Mouse (Mus musculus): ENCODE results near the gene Crabp1.
A peak's percentile ranks its signal among the peaks of the same experiment; 100 is the strongest.

Crabp1 gene

DNA sequence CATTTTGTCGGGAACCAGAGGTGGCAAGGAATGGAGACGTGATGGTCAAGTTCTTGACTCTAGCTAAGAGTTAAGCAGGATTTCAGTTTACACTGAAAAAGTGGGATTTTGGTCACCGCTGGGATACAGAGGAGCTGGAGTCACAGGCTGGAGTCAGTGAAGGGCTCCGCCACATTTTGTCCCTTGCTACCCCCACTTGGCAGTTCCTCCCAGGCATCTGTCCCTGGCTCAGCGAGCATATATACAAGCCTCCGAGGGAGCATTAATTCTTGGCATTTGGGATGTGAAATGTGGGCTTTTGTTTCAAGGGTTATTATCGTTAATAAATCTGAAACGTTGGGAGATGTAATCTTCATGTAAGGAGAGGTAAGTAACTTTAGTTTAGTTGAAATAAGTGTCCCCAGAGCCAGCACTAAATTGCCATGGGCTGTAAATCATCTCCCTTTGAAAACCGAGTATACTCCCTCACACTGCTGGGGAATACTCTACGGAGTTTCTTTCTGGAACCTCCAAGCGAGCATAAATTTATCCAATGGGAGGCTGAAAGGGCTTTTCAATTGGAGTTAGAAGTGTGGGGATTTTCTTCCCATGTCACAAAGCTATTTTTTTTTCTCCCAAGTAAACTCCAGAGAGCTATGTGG is 5.7 kb downstream of the Crabp1 start:
- no peak for DNase-seq (ENCODE audit: low read depth)

DNA sequence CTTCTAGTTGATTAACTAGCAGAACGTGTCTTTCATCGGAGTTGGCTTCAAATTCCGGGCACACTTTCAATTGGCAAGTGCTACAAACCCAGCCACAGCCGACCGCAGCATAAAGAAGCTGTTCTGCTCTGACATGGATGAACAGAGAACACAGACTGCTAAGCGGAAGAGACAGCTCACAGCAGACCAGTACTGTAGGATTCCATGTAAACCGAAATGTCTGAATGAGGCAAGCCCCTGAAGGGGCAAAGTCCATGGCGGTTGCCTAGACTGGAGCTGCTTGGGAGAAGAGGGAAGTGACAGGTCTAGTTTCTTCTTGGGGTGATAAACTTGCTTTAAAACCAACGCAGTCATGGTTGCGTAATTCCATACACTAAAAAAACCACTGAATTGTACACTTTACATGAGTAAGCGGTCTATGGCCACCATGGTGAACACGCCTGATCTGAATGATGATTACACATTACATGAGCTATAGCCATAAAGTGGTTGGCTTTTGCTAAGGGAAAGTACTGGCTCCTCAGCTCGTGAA is 12.0 kb downstream of the Crabp1 start:
- no peak for DNase-seq (ENCODE audit: low read depth)

DNA sequence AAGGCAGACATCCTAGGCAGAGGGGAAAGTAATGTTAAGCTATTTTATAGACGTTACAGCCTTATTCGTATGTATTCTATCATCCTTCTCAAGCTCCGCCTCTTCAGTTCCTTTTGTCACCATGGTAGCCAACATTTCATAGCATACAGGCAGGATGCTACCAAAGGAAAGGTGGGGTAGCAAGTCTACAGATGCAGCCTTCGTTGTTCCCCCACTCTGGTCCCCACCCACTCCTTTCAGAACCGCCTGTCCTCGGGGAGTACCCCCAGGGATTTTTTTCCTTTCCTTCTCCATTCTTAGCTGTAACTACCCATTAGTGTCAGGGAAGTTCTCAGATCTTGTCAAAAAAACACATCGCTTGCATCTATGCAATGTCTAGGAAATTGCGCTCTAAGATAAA is 14.7 kb downstream of the Crabp1 start:
- DNase-seq (ENCODE audit: low read depth), result no peak

DNA sequence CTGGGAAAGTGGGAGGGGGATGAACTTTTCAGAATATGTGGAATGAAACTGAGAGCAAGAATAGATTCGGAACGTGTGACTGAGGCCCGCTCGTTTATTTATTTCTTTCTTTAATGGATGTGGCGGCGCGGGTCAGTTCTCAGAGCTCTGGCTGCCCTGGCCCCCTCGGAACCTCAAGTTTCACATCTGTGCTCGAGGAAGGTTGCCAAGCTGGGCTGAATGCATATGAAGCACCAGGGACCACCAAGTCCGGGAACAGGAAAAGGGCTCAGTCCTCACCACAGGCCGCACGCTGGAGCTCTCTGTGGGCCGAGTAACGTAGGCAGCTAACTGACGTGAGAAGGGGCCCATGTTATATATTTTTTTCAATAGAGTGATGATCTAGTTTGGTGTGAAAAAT is 18.0 kb downstream of the Crabp1 start:
- no peak for DNase-seq (ENCODE audit: low read depth)

DNA sequence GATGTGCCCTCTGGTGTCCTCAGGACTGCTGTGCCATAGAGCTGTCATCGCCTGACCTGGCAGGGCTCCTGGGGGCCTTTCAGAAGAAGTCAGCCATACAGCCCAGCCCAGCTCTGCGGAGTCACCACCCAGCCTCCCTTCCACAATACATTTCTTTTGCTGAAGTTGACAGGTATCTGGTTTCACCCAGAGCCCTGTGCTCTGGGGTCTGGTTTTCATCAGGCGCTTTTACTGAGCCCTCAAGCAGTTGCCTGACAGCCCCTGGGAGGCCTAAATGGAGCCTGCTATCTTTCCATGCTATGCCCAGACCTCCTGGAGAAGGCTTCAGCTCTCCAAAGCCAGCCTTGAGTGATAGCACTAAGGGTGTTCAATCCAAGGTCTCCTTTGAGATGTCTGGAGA is 19.5 kb downstream of the Crabp1 start:
- no peak for DNase-seq (ENCODE audit: low read depth)

DNA sequence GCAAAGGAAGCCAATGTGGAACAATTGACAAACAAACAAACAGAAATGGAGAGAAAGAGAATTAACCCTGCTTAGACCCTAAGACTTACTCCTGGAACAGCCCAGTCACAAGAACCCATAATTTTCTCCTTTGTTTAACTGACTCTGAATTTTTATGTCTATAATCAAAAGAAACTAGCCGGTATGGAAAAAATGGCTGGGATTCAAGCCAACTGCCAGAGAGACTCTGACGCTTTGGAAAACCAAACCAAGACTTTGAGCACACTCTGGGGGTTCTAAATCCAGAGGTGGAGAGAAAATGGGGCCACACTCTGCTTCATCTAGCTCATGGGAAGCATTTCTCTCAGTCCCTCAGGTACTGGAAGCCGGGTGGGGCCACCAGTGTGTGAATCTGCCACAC is 20.7 kb downstream of the Crabp1 start:
- DNase-seq (ENCODE audit: low read depth), result no peak

DNA sequence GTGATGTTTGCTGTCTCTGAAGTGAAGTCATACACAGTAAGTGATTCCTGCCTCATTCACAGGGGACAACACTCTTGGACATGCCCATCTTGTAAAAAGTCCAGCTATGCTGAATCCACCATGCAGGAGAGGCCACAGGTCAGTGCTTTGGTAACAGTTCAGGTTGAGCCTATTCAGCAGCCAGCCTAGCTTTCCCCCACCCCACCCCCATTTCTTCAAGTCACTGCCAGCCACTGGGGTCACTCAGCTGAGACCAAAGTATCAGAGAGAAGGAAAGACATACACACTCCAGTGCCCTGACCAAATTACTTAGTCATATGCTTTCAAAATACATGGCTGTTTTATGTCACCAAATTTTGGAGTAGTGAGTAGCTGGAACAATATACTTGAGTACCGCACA is 21.5 kb downstream of the Crabp1 start:
- no peak for DNase-seq (ENCODE audit: low read depth)

DNA sequence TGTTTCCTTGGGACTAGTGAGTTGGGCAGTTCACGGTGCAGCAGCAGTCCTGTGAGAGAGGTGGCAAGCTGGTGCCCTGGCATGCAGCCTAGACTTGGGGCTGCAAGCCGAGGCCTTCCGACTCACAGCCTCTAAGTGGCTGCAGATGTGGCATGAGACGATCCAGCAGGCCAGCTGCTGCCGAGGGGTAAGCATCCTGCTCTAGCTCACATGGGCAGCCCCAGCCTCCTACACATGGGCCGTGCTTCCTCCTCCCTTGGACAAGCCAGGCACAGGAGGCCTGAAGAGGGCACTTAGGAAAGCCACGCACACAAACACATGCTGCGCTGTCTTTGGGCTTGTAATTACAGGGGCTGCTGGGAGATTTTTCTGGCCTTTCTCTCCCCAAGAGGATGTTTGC is 23.2 kb downstream of the Crabp1 start:
- no peak for DNase-seq (ENCODE audit: low read depth)

DNA sequence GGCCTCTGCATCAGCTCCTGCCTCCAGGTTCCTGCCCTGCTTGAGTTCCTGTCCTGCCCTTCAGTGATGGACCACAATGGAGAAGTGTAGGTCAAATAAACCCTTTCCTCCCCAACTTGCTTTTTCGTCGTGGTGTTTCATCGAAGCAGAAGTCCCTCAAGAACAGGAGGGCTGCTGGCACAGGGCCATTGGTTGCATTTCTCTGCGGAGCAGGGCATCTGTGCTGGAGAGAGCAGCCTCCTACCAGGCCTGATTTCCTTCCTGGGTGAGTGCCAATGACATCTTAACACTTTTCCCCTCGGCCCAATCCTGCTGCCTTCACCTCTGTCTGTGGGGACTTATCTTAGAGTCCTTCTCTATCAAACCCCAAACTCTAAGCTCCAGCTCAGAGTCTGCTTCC is 25.7 kb downstream of the Crabp1 start:
- no peak for DNase-seq (ENCODE audit: low read depth)

DNA sequence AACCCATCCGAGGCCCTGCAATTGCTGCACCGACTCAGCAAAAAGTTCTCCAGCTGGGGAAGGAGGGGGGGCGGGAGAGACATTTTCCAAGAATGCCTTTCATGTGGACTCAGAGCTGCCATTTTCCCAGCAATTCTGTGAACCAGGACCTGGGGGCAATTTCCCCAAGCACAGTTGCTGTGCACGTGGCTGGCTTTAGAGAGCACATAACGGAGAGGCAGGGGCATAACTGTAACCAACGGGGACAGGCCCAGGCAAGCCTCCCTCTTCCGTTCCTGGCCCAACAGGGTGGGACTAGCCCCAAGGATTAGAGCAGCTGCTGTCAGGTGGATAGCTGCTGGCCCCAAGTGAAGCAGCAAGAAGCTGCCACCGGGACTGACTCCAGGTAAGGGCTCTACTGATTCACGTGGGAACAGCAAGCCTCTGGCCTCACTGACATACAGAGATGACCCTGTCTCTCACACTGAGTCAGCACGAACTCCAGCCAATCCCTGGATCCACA is 37.0 kb downstream of the Crabp1 start:
- DNase-seq (ENCODE audit: low read depth), result no peak

DNA sequence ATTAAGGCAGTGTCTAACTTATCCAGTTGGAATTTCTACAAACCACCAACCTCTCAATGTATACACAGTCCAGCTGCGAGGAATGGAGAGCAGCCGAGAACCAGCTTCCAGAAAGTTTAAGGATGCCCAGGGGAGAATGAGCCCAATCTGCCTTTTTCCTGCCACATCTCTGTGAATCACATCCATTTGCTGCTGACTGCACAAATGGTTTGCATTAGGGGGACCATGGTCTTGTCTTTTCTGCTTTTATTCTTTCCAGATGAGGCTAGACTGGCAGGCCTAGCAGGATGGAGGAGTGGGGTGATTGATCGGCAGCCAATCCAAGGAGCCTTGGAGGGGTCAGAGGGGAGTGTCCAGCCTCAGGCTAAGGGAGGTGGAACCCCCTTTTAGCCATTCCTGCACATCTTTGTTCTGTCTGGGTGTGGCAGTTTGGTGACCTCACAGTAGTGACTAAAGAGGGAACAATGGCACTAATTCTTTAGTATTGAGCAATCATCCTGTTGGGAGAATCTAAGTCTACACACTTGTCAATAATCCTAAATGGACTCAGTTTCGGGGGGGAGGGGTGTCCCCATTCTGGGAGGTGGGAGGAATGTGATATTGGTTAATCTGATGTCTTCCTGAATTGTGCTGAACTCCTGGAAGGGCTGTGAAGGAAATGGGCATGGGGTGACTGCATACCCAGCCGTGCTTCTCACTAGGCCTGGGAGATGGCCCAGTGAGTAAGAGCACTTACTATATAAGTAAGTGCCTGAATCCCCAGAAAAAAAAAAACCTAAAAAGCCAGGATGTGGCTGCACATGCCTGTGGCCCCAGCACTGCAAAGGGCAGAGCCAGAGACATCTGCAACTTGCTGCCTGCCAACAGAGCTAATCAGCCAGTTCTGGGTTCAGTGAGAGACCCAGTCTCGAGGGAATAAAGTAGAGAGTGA is 38.5 kb downstream of the Crabp1 start:
- no peak for DNase-seq (ENCODE audit: low read depth)

DNA sequence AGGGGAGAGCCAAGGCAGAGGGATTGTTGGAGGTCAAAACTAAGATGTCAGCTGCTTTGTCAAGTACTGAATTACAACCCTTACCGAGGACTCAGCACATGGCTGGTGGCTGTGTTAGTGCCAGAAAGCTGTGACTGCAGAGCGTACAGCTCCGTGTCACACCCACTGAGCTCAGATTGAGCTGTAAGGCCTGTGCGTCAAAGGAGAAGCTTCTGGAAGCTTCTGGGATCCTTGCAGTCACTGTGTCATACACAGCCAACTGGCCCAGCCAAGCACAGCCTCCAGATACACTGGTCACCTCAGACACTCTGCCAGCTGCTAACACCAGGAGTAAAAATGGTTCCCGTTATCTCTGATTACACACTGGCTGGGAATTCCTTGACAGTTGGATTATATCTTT is 39.8 kb downstream of the Crabp1 start:
- no peak for DNase-seq (ENCODE audit: low read depth)

DNA sequence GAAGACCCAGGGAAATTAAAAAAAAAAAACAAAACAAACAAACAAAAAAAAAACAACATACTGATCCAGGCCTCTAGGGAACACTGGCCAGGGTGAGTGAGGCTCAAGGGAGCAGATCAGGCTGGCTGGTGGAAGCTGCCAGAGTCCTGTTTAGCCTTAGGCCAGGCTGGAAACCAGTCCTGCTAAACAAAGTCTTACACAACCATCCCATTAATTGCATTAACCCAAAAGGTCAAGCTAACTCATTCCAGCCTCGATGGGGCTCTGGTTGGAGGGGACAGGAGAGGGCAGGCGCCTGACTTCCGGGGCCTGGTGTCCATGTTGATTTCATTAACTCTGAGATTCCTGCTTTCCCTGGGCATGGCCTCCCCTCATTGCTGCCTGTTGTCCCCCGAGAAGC is 43.2 kb downstream of the Crabp1 start:
- DNase-seq (ENCODE audit: low read depth), result no peak

DNA sequence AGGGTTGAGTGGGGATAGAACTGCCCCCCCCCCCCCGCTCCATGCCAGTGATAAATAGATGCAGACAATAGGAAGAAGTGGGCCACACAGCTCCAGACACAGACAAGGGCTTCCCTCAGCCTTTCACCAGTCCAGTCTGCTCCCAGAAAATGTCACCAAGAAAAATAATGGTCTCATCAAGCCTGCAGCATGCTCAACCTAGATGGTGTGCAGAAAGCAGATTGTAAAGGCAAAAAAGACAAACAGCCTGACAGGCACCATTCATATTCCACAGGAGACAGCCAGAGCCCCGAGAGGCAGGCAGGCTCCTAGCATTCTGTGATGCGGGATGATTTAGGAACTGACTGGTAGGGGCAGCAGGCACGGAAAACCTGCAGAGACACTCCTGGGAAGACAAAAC is 45.4 kb downstream of the Crabp1 start:
- DNase-seq (ENCODE audit: low read depth), result no peak

DNA sequence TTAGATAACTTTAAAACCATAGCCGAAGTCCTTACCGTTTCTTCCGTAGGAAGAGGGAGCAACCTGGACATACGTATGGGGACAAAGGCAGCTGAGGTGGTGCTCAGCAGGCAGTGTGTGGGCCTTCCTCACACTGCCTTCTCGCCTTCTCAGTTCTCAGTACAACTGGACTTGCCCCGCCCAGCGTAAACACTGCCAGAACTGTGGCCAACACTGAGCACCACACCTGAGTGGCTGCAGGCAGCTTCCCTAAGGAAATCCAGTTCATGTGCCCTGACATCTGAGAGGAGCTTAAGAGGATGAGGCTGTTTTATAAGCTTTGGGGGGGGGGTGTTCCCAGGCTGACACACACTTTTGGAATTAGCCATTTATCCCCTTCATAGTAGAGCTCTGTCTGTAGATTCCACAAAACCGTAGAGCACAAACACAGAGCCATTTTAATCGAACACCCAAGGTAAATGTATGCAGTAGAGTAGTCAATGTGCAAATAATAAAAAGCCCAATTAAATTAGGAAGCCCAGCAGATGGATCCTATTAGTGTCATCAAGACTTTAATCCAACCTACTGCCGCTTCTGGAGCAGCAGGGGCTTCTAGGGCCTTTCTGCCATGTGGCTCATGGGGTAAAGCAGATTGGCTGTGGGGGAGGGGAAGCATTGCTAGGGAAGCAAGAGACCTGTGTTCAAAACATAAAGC is 52.1 kb downstream of the Crabp1 start:
- no peak for DNase-seq (ENCODE audit: low read depth)

DNA sequence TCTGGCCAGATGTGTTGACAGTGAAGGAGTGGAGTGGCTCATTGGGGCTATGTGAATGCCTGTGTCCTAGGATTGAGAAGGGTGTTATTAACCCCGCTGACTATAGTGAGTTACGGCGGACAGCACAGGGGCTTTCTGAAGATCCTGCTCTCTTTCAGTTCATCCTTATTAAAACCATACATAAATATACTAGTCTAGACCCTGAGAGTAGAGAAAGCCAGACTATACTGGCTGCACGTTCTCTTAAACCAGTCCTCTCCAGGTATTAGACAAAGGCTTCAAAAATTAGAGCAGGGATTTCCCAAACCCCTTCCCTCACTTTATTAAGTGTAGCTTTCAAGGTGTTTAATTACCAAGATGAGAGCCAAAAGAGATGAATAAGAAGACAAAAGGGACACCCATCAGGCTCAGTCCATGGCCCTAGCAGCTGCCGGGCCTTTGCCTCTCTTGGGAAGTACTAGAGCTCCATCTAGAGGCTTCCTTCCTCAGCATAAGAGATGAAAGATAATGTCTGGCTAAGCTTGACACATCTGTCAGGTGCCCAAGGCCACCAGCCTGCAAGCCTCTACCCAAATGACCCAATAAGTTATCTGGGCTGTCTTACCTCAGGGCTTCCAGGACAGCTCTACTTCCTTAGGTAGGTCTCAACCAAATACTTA is 57.0 kb downstream of the Crabp1 start:
- peak; percentile 14 for DNase-seq (ENCODE audit: low read depth)
